8 mouse cellular contexts compared by ENCODE assay signal in the genomic region with DNA sequence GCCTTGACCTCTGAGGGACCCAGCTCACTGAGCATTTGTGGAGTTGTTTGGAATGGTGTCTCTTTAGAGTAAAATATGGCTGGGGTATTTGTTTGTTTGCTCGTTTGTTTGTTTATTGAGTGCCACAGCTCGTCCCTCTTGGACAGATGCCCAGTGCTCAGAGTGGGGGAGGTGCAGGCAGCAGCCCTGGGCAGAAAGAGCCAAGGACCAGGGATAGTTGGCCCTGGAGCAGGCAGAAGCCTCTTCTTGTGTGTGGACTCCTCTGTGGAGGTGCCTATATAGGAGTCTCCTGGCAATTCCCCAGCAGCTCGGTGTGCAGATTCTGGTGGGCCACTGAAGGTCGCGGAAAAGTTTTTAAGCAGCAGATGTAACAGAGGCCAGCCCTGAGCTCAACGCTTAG.
DNase-seq lines count a peak whose midpoint lies in the region; ATAC-seq and TF ChIP-seq lines count a peak whose summit lies in the region.
"Had no signal": no experiment of that assay in that cellular context is flagged by ENCODE, and none has a peak within 500 bp of the region (broad histone marks: within the 10 kb centered on the region; RNA-seq: fewer than 3 reads in every experiment).

No protein-coding gene starts in this region.

- 17% methylated on average over 6 of the region's 6 CpGs for WGBS in forebrain, embryonic 13.5 days
- 39% methylated on average over 6 of the region's 6 CpGs for WGBS in intestine, embryonic 15.5 days
- 28% methylated on average over 6 of the region's 6 CpGs for WGBS in limb, embryonic 11.5 days
- WGBS in olfactory bulb, adult 2 months = 15% methylated on average over 6 of the region's 6 CpGs
- 70% methylated on average over 6 of the region's 6 CpGs for WGBS in thymus, adult 2 months

- H3K4me1 ChIP-seq in forebrain, embryonic 13.5 days = peaks cover 34% of the 10 kb centered on the region
- H3K4me1 ChIP-seq in intestine, embryonic 15.5 days (replicated peaks) = peaks cover 2% of the 10 kb centered on the region; the same call in 1 of the 2 replicates
- H3K4me1 ChIP-seq in limb, embryonic 11.5 days (ENCODE audit: control insufficient read depth, insufficient read depth, low read length) = peaks cover 4% of the 10 kb centered on the region; the same call in 1 of the 2 replicates
- peaks cover 7% of the 10 kb centered on the region for H3K4me1 ChIP-seq in olfactory bulb, adult 2 months (ENCODE audit: control insufficient read depth, insufficient read depth, low read length)
- H3K4me1 ChIP-seq in thymus, adult 2 months (replicated peaks; ENCODE audit: control insufficient read depth, insufficient read depth, low read length) = no peaks in the 10 kb centered on the region

- peak; percentile 17 for DNase-seq in adipocyte (ENCODE audit: low spot score)
- DNase-seq in adrenal gland, postnatal 14 days = peak; percentile 80
- DNase-seq in limb, embryonic 11.5 days (ENCODE audit: low spot score) = peak; percentile 34
- DNase-seq in thymus, adult 2 months = no peak

- no peak overlapping the region for H3K9ac ChIP-seq in forebrain, embryonic 13.5 days
- no peak overlapping the region for H3K9ac ChIP-seq in intestine, embryonic 15.5 days
- no peak overlapping the region for H3K9ac ChIP-seq in limb, embryonic 11.5 days (ENCODE audit: low read length)
- H3K9ac ChIP-seq: liver, embryonic 15.5 days had no signal

- H3K27ac ChIP-seq in forebrain, embryonic 13.5 days = no peak overlapping the region
- no peak overlapping the region for H3K27ac ChIP-seq in intestine, embryonic 15.5 days
- H3K27ac ChIP-seq in limb, embryonic 11.5 days (replicated peaks; ENCODE audit: low read depth, low read length) = no peak overlapping the region
- H3K27ac ChIP-seq in olfactory bulb, adult 2 months (ENCODE audit: insufficient read depth, low read depth, low read length) = peak overlapping the region; percentile 43
- no peak overlapping the region for H3K27ac ChIP-seq in thymus, adult 2 months (ENCODE audit: control insufficient read depth, insufficient read depth, low read length)
- H3K27ac ChIP-seq: liver, embryonic 15.5 days had no signal

- TF ChIP-seq POLR2A in olfactory bulb, adult 2 months (IDR thresholded peaks at IDR 0.05; ENCODE audit: insufficient read depth, low read depth, low read length) = no peak
- TF ChIP-seq POLR2A in thymus, adult 2 months (IDR thresholded peaks at IDR 0.05; ENCODE audit: control insufficient read depth, extremely low read depth, insufficient read depth, low read length, poor library complexity) = no peak

- peaks cover 4% of the 10 kb centered on the region; the same call in 1 of the 2 replicates for H3K27me3 ChIP-seq in forebrain, embryonic 13.5 days
- peaks cover 19% of the 10 kb centered on the region for H3K27me3 ChIP-seq in intestine, embryonic 15.5 days (replicated peaks)
- peaks cover 7% of the 10 kb centered on the region; the same call in 1 of the 2 replicates for H3K27me3 ChIP-seq in limb, embryonic 11.5 days (ENCODE audit: control insufficient read depth, insufficient read depth, low read length)
- peaks cover 6% of the 10 kb centered on the region for H3K27me3 ChIP-seq in thymus, adult 2 months (ENCODE audit: control insufficient read depth, insufficient read depth, low read length)

- no peaks in the 10 kb centered on the region for H3K36me3 ChIP-seq in forebrain, embryonic 13.5 days (ENCODE audit: poor library complexity, severe bottlenecking)
- H3K36me3 ChIP-seq in intestine, embryonic 15.5 days = no peaks in the 10 kb centered on the region
- no peaks in the 10 kb centered on the region for H3K36me3 ChIP-seq in limb, embryonic 11.5 days (ENCODE audit: control insufficient read depth, insufficient read depth, low read length)
- H3K36me3 ChIP-seq in thymus, adult 2 months (ENCODE audit: control insufficient read depth, insufficient read depth, low read length) = no peaks in the 10 kb centered on the region
- H3K36me3 ChIP-seq: liver, embryonic 15.5 days had no signal

- ATAC-seq in forebrain, embryonic 13.5 days = peak; percentile 41; the same call in 1 of the 2 replicates
- ATAC-seq in intestine, embryonic 15.5 days = no peak
- ATAC-seq in limb, embryonic 11.5 days (ENCODE audit: insufficient number of reproducible peaks, low FRiP score, low TSS enrichment, low read depth) = no peak

- no peak for TF ChIP-seq CTCF in olfactory bulb, adult 2 months (IDR thresholded peaks at IDR 0.05; ENCODE audit: insufficient read depth, low read depth, low read length)
- TF ChIP-seq CTCF in thymus, adult 2 months (IDR thresholded peaks at IDR 0.05; ENCODE audit: borderline replicate concordance, control insufficient read depth, extremely low read depth, insufficient read depth, low read length, poor library complexity) = no peak

- H3K4me3 ChIP-seq in forebrain, embryonic 13.5 days = peak overlapping the region; percentile 60
- H3K4me3 ChIP-seq in intestine, embryonic 15.5 days (replicated peaks) = no peak overlapping the region
- H3K4me3 ChIP-seq in limb, embryonic 11.5 days (ENCODE audit: low read depth, low read length) = no peak overlapping the region
- H3K4me3 ChIP-seq in olfactory bulb, adult 2 months (ENCODE audit: insufficient read depth, low read depth, low read length) = peak overlapping the region; percentile 69
- H3K4me3 ChIP-seq in thymus, adult 2 months (ENCODE audit: control insufficient read depth, insufficient read depth, low read length) = no peak overlapping the region

- peak overlapping the region; percentile 99 for H3K4me2 ChIP-seq in forebrain, embryonic 13.5 days
- peak overlapping the region; percentile 99 for H3K4me2 ChIP-seq in intestine, embryonic 15.5 days (replicated peaks)
- peak overlapping the region; percentile 100; the same call in 1 of the 2 replicates for H3K4me2 ChIP-seq in limb, embryonic 11.5 days (ENCODE audit: low read depth, severe bottlenecking)

- H3K9me3 ChIP-seq in forebrain, embryonic 13.5 days (replicated peaks) = no peaks in the 10 kb centered on the region
- no peaks in the 10 kb centered on the region for H3K9me3 ChIP-seq in intestine, embryonic 15.5 days
- H3K9me3 ChIP-seq in limb, embryonic 11.5 days (ENCODE audit: control insufficient read depth, low read length) = no peaks in the 10 kb centered on the region
- H3K9me3 ChIP-seq: liver, embryonic 15.5 days had no signal

Comparison
In these comparisons a context has a peak if more than half of its experiments do, and no peak if none do; other contexts are left out.
1. H3K4me3 ChIP-seq: peak in forebrain, embryonic 13.5 days (single experiment) and olfactory bulb, adult 2 months (single experiment); none in intestine, embryonic 15.5 days (single experiment), limb, embryonic 11.5 days (single experiment) and thymus, adult 2 months (single experiment).
2. Peak in every context shown above with its lines, with median percentiles within 50 percentile points of each other: H3K4me2 ChIP-seq.